Mouse (Mus musculus): ENCODE measurements around the gene Olfr124. TPM values are rescaled to one million over a fixed set of nuclear protein-coding genes. Genes with fewer than 3 reads are reported as not detected.

The Olfr124 gene
- not detected in 2 replicates for polyA plus RNA-seq (2012; ENCODE audit: insufficient read depth, insufficient read length, missing spikeins)

DNA sequence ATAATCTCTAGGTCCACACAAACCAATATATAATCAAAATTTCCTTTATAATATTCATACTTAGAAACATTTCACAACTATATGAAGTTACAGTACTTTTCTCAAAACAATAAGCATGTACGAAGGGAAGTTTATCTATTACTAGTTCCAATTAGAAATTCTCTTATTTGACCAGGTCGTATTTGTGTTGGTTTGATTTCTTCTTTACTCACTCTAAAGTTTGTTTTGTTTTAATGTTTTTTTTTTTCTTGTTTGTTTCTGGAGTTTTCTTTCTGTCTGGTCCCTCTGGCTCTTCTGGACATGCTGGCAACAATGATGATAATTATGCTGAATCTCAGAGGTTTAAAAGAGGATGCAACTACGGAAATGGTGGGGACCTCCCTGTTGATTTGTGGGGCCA is at the start of gene Olfr124:
Gene Olfr124 (plus strand): TSS at position 301 of the 400 bp plus-strand sequence.
- H3K27ac ChIP-seq (ENCODE audit: insufficient read depth, low read depth, low read length), result no peak within 1 kb of the TSS
- H3K4me1 ChIP-seq (ENCODE audit: control insufficient read depth, insufficient read depth, low read length), result no peaks in the 10 kb centered on the region
- H3K4me3 ChIP-seq (ENCODE audit: insufficient read depth, low read length), result no peak within 1 kb of the TSS
- TF ChIP-seq CTCF (IDR thresholded peaks at IDR 0.05; ENCODE audit: low read depth, low read length) (no peak), POLR2A (IDR thresholded peaks at IDR 0.05; ENCODE audit: borderline replicate concordance, low read depth, low read length) (no peak)

DNA sequence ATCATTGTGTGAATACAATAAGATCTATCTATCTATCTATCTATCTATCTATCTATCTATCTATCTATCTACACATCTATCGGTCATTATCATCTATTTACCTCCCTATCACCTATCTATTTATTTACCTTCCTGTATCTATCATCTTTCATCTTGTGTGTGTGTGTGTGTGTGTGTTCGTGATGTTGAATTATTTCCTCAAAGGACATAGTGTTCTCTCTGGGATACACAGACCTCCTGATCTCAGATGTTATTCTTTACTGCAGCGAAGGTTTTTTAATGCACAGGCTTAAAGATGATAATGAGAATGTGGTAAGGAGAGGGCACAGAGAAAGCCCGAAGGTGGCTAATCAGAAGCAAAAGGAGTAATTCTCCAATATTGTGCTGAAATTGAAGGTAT is 31.4 kb upstream of the Olfr124 start, which contains the start of gene Olfr122:
Gene Olfr122 (plus strand): TSS at position 301 of the 400 bp plus-strand sequence.
- no peak for TF ChIP-seq POLR2A (IDR thresholded peaks at IDR 0.05; ENCODE audit: borderline replicate concordance, low read depth, low read length)
- TF ChIP-seq CTCF (IDR thresholded peaks at IDR 0.05; ENCODE audit: low read depth, low read length), result no peak
- H3K4me3 ChIP-seq (ENCODE audit: insufficient read depth, low read length), result no peak within 1 kb of the TSS
- no peaks in the 10 kb centered on the region for H3K4me1 ChIP-seq (ENCODE audit: control insufficient read depth, insufficient read depth, low read length)
- no peak within 1 kb of the TSS for H3K27ac ChIP-seq (ENCODE audit: insufficient read depth, low read depth, low read length)

DNA sequence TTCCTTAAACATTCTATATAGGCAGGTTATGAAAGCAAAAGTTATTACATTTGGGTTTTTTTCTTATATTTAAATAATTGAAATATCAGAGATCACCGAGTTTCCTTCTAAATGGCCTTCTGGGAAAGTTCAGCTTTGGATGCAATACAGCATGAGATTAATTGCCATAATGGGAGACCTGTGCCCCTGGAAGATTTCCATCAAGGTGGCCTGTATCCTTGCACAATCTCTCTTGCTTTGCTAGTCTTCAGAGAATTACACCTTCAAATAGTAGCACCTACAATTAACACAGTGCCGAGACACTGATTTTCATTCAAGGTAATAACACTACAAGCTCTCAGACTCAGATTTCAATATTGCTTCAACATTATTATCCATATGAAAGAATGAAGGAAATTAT is 6.5 kb upstream of the Olfr124 start, which contains the start of gene Olfr123:
Gene Olfr123 (plus strand): TSS at position 301 of the 400 bp plus-strand sequence.
- Histone ChIP-seq H3K27ac (ENCODE audit: insufficient read depth, low read depth, low read length) (no peak within 1 kb of the TSS), H3K4me3 (ENCODE audit: insufficient read depth, low read length) (no peak within 1 kb of the TSS), H3K4me1 (ENCODE audit: control insufficient read depth, insufficient read depth, low read length) (no peaks in the 10 kb centered on the region)
- no peak for TF ChIP-seq CTCF (IDR thresholded peaks at IDR 0.05; ENCODE audit: low read depth, low read length)
- TF ChIP-seq POLR2A (IDR thresholded peaks at IDR 0.05; ENCODE audit: borderline replicate concordance, low read depth, low read length), result no peak

DNA sequence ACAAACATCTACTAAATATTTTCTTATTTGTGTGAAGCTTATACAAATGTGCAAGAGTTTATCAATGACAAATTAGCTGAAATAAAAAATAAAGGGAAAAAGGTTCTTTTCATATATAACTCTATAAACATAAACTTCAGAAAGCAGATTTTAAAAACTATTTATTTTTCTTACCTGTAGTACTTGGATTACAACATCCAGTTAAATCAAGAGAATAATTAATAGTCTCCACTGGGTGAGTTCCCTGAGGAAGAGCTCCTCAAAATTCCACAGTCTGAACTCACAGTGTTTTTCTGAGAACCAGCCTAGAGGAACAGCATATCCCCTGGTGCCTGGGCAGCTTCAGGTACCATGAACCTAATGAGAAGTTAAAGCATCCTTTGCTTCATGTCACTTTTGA is 33.0 kb downstream of the Olfr124 start, which contains the start of gene Olfr125:
Gene Olfr125 (plus strand): TSS at position 301 of the 400 bp plus-strand sequence.
- no peak for TF ChIP-seq CTCF (IDR thresholded peaks at IDR 0.05; ENCODE audit: low read depth, low read length)
- TF ChIP-seq POLR2A (IDR thresholded peaks at IDR 0.05; ENCODE audit: borderline replicate concordance, low read depth, low read length), result no peak

DNA sequence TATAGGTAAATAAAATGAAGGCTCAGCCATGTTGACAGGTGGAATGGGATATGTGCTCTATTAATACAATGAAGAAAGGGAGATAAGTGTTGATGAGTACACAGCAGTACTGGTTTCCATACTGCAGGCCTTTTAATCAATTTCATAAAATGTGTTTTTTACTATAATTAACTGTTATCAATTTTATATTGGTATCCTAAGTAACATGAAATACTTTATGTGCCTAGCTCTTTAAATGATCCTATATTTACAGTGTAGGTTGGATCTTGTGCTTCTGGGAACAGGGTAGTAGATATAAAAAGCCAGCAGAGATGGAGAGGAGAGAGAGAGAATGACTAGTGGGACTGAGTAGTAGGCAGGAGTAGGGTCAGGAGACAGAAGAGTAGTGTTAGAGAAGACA is 47.5 kb downstream of the Olfr124 start, which contains the start of gene Olfr126:
Gene Olfr126 (plus strand): TSS at position 301 of the 400 bp plus-strand sequence.
- Histone ChIP-seq H3K4me3 (ENCODE audit: insufficient read depth, low read length) (no peak within 1 kb of the TSS), H3K4me1 (ENCODE audit: control insufficient read depth, insufficient read depth, low read length) (no peaks in the 10 kb centered on the region), H3K27ac (ENCODE audit: insufficient read depth, low read depth, low read length) (no peak within 1 kb of the TSS)
- TF ChIP-seq CTCF (IDR thresholded peaks at IDR 0.05; ENCODE audit: low read depth, low read length) (no peak), POLR2A (IDR thresholded peaks at IDR 0.05; ENCODE audit: borderline replicate concordance, low read depth, low read length) (no peak)

More for the DNA sequence above, 33.0 kb downstream of the Olfr124 start, which contains the start of gene Olfr125:
- Histone ChIP-seq H3K4me1 (ENCODE audit: control insufficient read depth, insufficient read depth, low read length) (no peaks in the 10 kb centered on the region), H3K4me3 (ENCODE audit: insufficient read depth, low read length) (no peak within 1 kb of the TSS), H3K27ac (ENCODE audit: insufficient read depth, low read depth, low read length) (no peak within 1 kb of the TSS)

Other genes with a start within 250 kb of the Olfr124 start
- gene Olfr112, start 230.4 kb upstream of the Olfr124 start, polyA plus RNA-seq (2012; ENCODE audit: insufficient read depth, insufficient read length, missing spikeins), result not detected in 2 replicates
- gene Olfr113, start 222.2 kb upstream of the Olfr124 start, polyA plus RNA-seq (2012; ENCODE audit: insufficient read depth, insufficient read length, missing spikeins), result not detected in 2 replicates
- gene Olfr114, start 207.1 kb upstream of the Olfr124 start, polyA plus RNA-seq (2012; ENCODE audit: insufficient read depth, insufficient read length, missing spikeins), result not detected in 2 replicates
- gene Olfr115, start 172.8 kb upstream of the Olfr124 start, polyA plus RNA-seq (2012; ENCODE audit: insufficient read depth, insufficient read length, missing spikeins), result not detected in 2 replicates
- not detected in 2 replicates for gene Olfr116, start 172.7 kb upstream of the Olfr124 start, polyA plus RNA-seq (2012; ENCODE audit: insufficient read depth, insufficient read length, missing spikeins)
- gene Olfr117, start 136.1 kb upstream of the Olfr124 start, polyA plus RNA-seq (2012; ENCODE audit: insufficient read depth, insufficient read length, missing spikeins), result 0.25 TPM in 1 of 2 replicates, not detected in the other
- not detected in 2 replicates for gene Olfr118, start 132.9 kb upstream of the Olfr124 start, polyA plus RNA-seq (2012; ENCODE audit: insufficient read depth, insufficient read length, missing spikeins)
- not detected in 2 replicates for gene Olfr119, start 103.3 kb upstream of the Olfr124 start, polyA plus RNA-seq (2012; ENCODE audit: insufficient read depth, insufficient read length, missing spikeins)
- not detected in 2 replicates for gene Olfr120, start 78.1 kb upstream of the Olfr124 start, polyA plus RNA-seq (2012; ENCODE audit: insufficient read depth, insufficient read length, missing spikeins)
- gene Olfr121, start 51.0 kb upstream of the Olfr124 start, polyA plus RNA-seq (2012; ENCODE audit: insufficient read depth, insufficient read length, missing spikeins), result not detected in 2 replicates
- not detected in 2 replicates for gene Olfr122, start 31.3 kb upstream of the Olfr124 start, polyA plus RNA-seq (2012; ENCODE audit: insufficient read depth, insufficient read length, missing spikeins)
- gene Olfr123, start 6.4 kb upstream of the Olfr124 start, polyA plus RNA-seq (2012; ENCODE audit: insufficient read depth, insufficient read length, missing spikeins), result not detected in 2 replicates
- not detected in 2 replicates for gene Olfr125, start 33.1 kb downstream of the Olfr124 start, polyA plus RNA-seq (2012; ENCODE audit: insufficient read depth, insufficient read length, missing spikeins)
- not detected in 2 replicates for gene Olfr126, start 47.6 kb downstream of the Olfr124 start, polyA plus RNA-seq (2012; ENCODE audit: insufficient read depth, insufficient read length, missing spikeins)
- gene Olfr127, start 100.5 kb downstream of the Olfr124 start, polyA plus RNA-seq (2012; ENCODE audit: insufficient read depth, insufficient read length, missing spikeins), result not detected in 2 replicates
- gene Olfr128, start 120.7 kb downstream of the Olfr124 start, polyA plus RNA-seq (2012; ENCODE audit: insufficient read depth, insufficient read length, missing spikeins), result not detected in 2 replicates
- gene Olfr761, start 153.2 kb downstream of the Olfr124 start, polyA plus RNA-seq (2012; ENCODE audit: insufficient read depth, insufficient read length, missing spikeins), result not detected in 2 replicates

Data from bone marrow macrophage, adult 2 months (primary cell).